Mouse (Mus musculus): ENCODE data around the gene Psen2. TPM values are rescaled to one million over a fixed set of nuclear protein-coding genes. Genes with fewer than 3 reads are reported as not detected.

Psen2 gene
- polyA plus RNA-seq, 1 experiment from 2014 or later = 15.6 TPM

GRCm38 (mm10) chr1:180226221-180226713 lies 37.0 kb downstream of the Psen2 start:
- Histone ChIP-seq H3K9me3 (no peaks in the 10 kb centered on the region), H3K27me3 (ENCODE audit: insufficient read depth, poor library complexity, severe bottlenecking) (peaks cover 7% of the 10 kb centered on the region; the same call in 1 of the 2 replicates), H3K4me1 (peaks cover 14% of the 10 kb centered on the region), H3K4me3 (peak overlapping the region; percentile 62), H3K36me3 (peaks cover 16% of the 10 kb centered on the region), H3K27ac (peak overlapping the region; percentile 78)
- WGBS = 7% methylated on average over 12 of the region's 12 CpGs
- DNase-seq (ENCODE audit: low spot score) = no peak

- DNase-seq (ENCODE audit: low spot score) = peak; percentile 85
- Histone ChIP-seq H3K27ac (peak overlapping the region; percentile 78), H3K9me3 (no peaks in the 10 kb centered on the region), H3K27me3 (ENCODE audit: insufficient read depth, poor library complexity, severe bottlenecking) (peaks cover 7% of the 10 kb centered on the region; the same call in 1 of the 2 replicates), H3K4me3 (peak overlapping the region; percentile 62), H3K4me1 (peaks cover 14% of the 10 kb centered on the region), H3K36me3 (peaks cover 16% of the 10 kb centered on the region)
- WGBS = 13% methylated on average over 21 of the region's 21 CpGs
Measured at GRCm38 (mm10) chr1:180225500-180226220, 37.6 kb downstream of the Psen2 start.

- Histone ChIP-seq H3K27me3 (ENCODE audit: insufficient read depth, poor library complexity, severe bottlenecking) (peaks cover 7% of the 10 kb centered on the region; the same call in 1 of the 2 replicates), H3K9me3 (no peaks in the 10 kb centered on the region), H3K4me3 (no peak overlapping the region), H3K27ac (no peak overlapping the region), H3K4me1 (peaks cover 14% of the 10 kb centered on the region), H3K36me3 (no peaks in the 10 kb centered on the region)
- 83% methylated on average over 1 of the region's 1 CpGs for WGBS
- DNase-seq (ENCODE audit: low spot score) = no peak
Measured at GRCm38 (mm10) chr1:180222007-180222406, 41.2 kb downstream of the Psen2 start.

DNA sequence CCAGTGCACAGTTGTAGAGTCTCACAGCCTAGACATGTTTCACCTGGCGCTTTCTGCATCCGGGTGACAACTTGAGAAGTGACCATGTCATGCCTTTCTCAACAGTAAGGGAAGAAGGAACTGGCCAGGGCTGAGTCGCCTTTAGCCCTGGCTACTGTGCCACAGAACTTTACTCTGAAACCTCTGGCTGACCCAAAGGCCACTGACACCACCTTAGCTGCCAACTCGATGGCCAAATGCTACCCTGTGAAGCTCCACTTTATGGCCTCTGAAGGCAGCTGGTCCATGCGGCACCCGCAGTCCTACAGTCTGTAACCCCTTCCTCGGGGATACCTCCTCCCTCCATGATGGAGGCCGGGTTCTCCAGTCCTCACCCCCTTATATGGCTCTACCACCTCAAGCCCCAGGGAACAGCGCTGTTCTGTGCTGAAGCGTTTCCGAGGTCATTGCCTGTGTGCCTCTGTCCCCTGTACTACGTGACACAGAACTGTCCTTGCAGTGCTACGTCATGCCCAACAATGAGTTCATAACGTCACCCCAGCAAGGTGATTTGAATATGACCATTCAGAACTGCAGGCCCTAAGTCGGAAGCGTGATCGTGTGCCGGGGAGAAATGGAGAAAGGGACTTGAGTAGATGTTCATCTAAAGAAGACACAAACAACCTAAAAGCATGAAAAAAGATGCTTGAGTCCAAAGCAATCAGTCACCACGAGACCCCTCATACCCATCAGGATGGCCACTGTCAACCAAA lies 42.3 kb downstream of the Psen2 start:
- DNase-seq (ENCODE audit: low spot score) = no peak
- WGBS = 85% methylated on average over 19 of the region's 19 CpGs
- no peaks in the 10 kb centered on the region for H3K9me3 ChIP-seq
- H3K36me3 ChIP-seq = no peaks in the 10 kb centered on the region
- peaks cover 5% of the 10 kb centered on the region for H3K4me1 ChIP-seq
- peaks cover 7% of the 10 kb centered on the region; the same call in 1 of the 2 replicates for H3K27me3 ChIP-seq (ENCODE audit: insufficient read depth, poor library complexity, severe bottlenecking)
- no peak overlapping the region for H3K27ac ChIP-seq
- no peak overlapping the region for H3K4me3 ChIP-seq

DNA sequence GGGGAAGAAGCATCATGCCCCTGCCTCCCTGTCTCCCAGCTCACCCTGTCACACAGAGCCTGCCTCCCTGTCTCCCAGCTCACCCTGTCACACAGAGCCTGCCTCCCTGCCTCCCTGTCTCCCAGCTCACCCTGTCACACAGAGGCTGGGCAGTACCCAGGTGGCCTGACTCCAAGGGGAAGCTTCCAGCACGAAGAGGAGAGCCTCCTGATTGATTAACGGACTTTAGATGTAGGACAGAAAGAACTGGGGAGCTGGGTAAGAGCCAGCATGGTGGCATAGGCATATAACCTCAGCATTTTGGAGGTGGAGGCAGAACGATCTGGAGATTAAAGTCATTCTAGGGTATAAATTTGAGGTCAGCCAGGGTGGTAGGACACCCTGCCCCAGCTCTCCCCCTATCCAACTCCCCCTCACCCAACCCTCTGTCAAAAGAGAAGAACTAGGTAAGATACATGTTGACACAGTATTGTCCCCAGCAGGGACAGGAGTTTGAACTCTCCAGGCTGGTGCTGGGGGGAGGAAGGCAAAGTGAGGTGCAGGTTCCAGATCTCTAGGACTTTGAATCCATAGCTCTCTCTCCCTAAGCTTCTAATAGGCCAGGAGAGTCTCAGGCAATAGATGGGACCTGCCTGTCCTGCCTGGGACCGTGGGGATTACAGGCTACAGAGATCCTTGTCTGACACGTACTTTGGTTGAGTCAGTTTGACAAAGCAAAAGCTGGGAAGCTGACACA lies 46.5 kb downstream of the Psen2 start:
- whole genome bisulfite sequencing = 57% methylated on average over 5 of the region's 5 CpGs
- Histone ChIP-seq H3K4me3 (no peak overlapping the region), H3K36me3 (no peaks in the 10 kb centered on the region), H3K4me1 (no peaks in the 10 kb centered on the region), H3K27ac (no peak overlapping the region), H3K9me3 (no peaks in the 10 kb centered on the region), H3K27me3 (ENCODE audit: insufficient read depth, poor library complexity, severe bottlenecking) (no peaks in the 10 kb centered on the region)
- no peak for DNase-seq (ENCODE audit: low spot score)

GRCm38 (mm10) chr1:180215044-180215443 lies 48.2 kb downstream of the Psen2 start:
- H3K4me1 ChIP-seq = peaks cover 6% of the 10 kb centered on the region; the same call in 1 of the 2 replicates
- H3K36me3 ChIP-seq = no peaks in the 10 kb centered on the region
- H3K9me3 ChIP-seq = no peaks in the 10 kb centered on the region
- H3K27me3 ChIP-seq (ENCODE audit: insufficient read depth, poor library complexity, severe bottlenecking) = no peaks in the 10 kb centered on the region
- H3K4me3 ChIP-seq = no peak overlapping the region
- H3K27ac ChIP-seq = no peak overlapping the region
- 22% methylated on average over 4 of the region's 4 CpGs for WGBS
- DNase-seq (ENCODE audit: low spot score) = peak; percentile 88

- Histone ChIP-seq H3K36me3 (no peaks in the 10 kb centered on the region), H3K4me1 (peaks cover 8% of the 10 kb centered on the region; the same call in 1 of the 2 replicates), H3K27ac (no peak overlapping the region), H3K4me3 (no peak overlapping the region), H3K9me3 (no peaks in the 10 kb centered on the region), H3K27me3 (ENCODE audit: insufficient read depth, poor library complexity, severe bottlenecking) (no peaks in the 10 kb centered on the region)
- no peak for DNase-seq (ENCODE audit: low spot score)
- WGBS = 83% methylated on average over 5 of the region's 5 CpGs
Measured at GRCm38 (mm10) chr1:180212911-180213310, 50.3 kb downstream of the Psen2 start.

- H3K36me3 ChIP-seq = no peaks in the 10 kb centered on the region
- H3K4me3 ChIP-seq = no peak overlapping the region
- H3K27me3 ChIP-seq (ENCODE audit: insufficient read depth, poor library complexity, severe bottlenecking) = no peaks in the 10 kb centered on the region
- H3K4me1 ChIP-seq = peaks cover 8% of the 10 kb centered on the region; the same call in 1 of the 2 replicates
- no peaks in the 10 kb centered on the region for H3K9me3 ChIP-seq
- H3K27ac ChIP-seq = no peak overlapping the region; the same call in 1 of the 2 replicates
- DNase-seq (ENCODE audit: low spot score) = no peak
- WGBS = 84% methylated on average over 9 of the region's 9 CpGs
Measured at GRCm38 (mm10) chr1:180210781-180211271, 52.4 kb downstream of the Psen2 start.

GRCm38 (mm10) chr1:180210031-180210432 lies 53.2 kb downstream of the Psen2 start:
- Histone ChIP-seq H3K27ac (no peak overlapping the region; the same call in 1 of the 2 replicates), H3K36me3 (no peaks in the 10 kb centered on the region), H3K9me3 (no peaks in the 10 kb centered on the region), H3K27me3 (ENCODE audit: insufficient read depth, poor library complexity, severe bottlenecking) (no peaks in the 10 kb centered on the region), H3K4me1 (peaks cover 8% of the 10 kb centered on the region; the same call in 1 of the 2 replicates), H3K4me3 (no peak overlapping the region)
- WGBS = 64% methylated on average over 4 of the region's 4 CpGs
- DNase-seq (ENCODE audit: low spot score) = no peak

- WGBS = 63% methylated on average over 3 of the region's 3 CpGs
- Histone ChIP-seq H3K4me1 (peaks cover 8% of the 10 kb centered on the region; the same call in 1 of the 2 replicates), H3K9me3 (no peaks in the 10 kb centered on the region), H3K36me3 (no peaks in the 10 kb centered on the region), H3K27me3 (ENCODE audit: insufficient read depth, poor library complexity, severe bottlenecking) (no peaks in the 10 kb centered on the region), H3K4me3 (no peak overlapping the region), H3K27ac (no peak overlapping the region)
- DNase-seq (ENCODE audit: low spot score) = no peak
Measured at GRCm38 (mm10) chr1:180208370-180208769, 54.9 kb downstream of the Psen2 start.

GRCm38 (mm10) chr1:180200722-180201121 lies 62.5 kb downstream of the Psen2 start:
- peaks cover 4% of the 10 kb centered on the region; the same call in 1 of the 2 replicates for H3K4me1 ChIP-seq
- 68% methylated on average over 5 of the region's 5 CpGs for WGBS

DNA sequence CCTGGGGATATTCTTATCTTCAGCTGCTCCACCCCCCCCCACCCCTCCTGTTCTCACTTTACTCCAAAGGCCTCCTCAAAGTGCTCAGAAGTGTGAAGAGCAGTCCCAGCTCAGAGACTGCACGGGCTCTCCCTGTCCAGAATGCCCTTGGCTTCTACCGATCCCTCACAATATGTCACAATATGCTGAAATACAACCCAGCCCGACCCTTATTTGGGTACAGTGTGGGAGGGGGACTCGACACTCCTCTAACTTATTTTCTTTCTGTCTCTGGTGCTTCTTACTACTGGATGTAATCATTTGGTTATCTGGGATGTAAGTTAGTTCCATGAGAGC lies 63.6 kb downstream of the Psen2 start:
- no peak for DNase-seq (ENCODE audit: low spot score)
- peaks cover 12% of the 10 kb centered on the region for H3K4me1 ChIP-seq
- H3K27ac ChIP-seq = no peak overlapping the region
- peaks cover 1% of the 10 kb centered on the region; the same call in 1 of the 2 replicates for H3K27me3 ChIP-seq (ENCODE audit: insufficient read depth, poor library complexity, severe bottlenecking)
- no peaks in the 10 kb centered on the region for H3K9me3 ChIP-seq
- 58% methylated on average over 4 of the region's 4 CpGs for WGBS
- no peaks in the 10 kb centered on the region for H3K36me3 ChIP-seq
- H3K4me3 ChIP-seq = no peak overlapping the region

More at GRCm38 (mm10) chr1:180200722-180201121, 62.5 kb downstream of the Psen2 start:
- Histone ChIP-seq H3K27me3 (ENCODE audit: insufficient read depth, poor library complexity, severe bottlenecking) (no peaks in the 10 kb centered on the region), H3K9me3 (no peaks in the 10 kb centered on the region), H3K36me3 (no peaks in the 10 kb centered on the region), H3K27ac (no peak overlapping the region), H3K4me3 (no peak overlapping the region)
- DNase-seq (ENCODE audit: low spot score) = no peak

All from heart, embryonic 10.5 days (tissue).